Mouse (Mus musculus) embryo, embryonic 11.5 days (tissue): ENCODE measurements around the gene Arhgap27.
"Not testable (repeated sequence)": the region's sequence is repeated elsewhere in the genome, so short reads cannot be mapped to it uniquely, and the experiment has no call there.

Experiments used
- DNase-seq: peaks from one replicate; pipeline ENCODE4 v3.0.0-alpha.2; 2012; ENCODE audit warnings: low read depth, low spot score

The Arhgap27 gene

DNA sequence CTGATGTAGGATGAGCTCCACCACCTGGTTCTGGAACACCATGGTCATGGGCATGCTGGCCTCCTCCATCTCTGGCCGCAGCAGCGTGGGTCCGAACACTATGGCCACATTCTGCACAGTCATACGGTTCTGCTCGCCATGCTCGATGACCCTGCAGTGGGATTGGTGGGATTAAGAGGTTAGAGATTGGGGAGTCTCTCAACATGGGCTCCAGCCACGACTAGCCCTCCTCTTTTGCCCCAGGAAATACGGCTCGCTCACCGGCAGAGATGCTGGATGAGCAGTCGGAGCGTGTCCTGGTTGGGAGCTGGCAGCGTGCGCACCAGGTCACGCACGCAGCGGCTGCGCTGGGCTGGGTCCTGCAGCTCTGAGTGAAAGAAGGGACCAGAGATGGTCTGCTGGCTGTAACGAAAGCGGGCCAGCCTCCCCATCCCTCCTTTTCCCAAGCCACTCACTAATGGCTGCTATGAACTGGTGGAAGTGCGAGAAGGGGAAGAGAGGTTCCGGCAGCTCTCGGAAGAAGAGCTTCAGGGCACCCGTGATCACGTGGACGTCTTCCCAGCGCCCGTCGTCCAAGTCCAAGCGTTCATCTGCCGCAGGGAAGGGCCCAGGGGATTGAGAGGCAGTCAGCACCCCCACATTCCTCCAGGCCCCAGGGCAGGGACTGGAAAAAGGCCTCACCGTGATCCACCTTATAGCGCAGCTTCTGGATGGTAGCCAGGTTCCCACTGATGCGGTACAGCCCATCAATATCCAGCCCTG is 30.4 kb downstream of the Arhgap27 start:
- DNase-seq, result no peak

DNA sequence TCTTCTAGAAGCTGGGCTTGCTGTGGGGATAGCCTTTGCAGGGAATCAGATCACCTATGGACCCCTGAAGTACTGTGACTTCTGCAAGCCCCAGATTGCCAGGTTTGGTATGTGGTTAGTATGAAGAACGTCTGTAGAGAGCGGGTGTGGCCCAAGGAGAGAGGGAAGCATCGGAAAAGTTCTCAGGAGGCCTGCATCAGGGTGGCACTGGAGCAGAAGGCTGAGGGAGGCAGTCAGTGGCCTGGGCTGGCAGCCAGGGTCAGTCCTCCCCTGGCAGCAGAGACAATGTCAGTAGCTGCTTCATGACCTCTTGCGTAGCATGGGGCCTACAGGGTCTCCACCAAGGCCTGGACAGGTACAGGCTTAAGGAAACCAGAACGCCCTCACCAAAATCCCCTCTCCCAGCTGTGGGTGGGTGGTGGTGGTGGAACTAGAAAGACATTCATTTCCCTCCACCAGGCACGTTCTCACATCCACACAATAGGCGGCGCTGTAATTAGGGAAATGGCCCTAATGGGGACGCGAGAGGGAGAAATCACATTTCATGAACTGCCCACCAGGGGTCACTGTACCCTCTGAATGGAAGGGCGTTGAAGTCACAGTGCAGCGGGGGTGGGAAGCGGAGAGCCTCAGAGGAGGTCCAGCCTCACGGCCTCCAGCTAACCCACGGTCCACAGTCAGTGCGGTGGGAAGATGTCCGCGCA is 31.2 kb downstream of the Arhgap27 start:
- peak; percentile 72 for DNase-seq

DNA sequence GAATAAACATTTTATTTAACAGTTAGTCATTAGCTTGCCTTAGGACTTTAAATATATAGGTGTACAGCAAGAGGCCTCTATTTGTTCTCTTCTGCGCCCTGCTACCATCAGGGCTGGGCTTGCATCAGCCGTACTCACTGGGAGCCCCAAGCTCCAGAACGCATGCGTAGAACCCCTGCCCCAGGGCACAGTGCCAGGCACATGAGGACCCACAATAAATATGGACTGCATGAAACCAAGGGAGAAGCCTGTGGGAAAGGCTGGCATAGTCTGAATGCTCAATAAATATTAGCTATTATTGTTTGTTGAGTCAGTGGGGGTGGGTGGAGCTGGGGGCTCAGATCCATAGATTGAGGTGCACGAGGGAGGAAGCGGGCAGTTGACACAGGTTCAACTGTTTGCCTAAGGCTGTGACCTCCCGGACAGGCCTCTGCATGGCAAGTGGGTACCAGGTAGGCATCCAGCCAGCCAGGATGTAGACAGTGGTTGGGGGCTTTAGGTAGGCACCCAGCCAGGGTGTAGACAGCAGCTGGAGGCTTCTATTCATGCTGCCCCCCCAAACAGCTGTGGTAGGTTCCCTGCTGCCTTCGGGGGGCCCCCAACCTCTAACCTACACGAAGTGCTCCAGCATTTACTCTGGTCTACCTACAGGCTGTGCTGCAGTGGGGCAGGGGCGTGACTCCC is 31.8 kb downstream of the Arhgap27 start:
- DNase-seq, result no peak

DNA sequence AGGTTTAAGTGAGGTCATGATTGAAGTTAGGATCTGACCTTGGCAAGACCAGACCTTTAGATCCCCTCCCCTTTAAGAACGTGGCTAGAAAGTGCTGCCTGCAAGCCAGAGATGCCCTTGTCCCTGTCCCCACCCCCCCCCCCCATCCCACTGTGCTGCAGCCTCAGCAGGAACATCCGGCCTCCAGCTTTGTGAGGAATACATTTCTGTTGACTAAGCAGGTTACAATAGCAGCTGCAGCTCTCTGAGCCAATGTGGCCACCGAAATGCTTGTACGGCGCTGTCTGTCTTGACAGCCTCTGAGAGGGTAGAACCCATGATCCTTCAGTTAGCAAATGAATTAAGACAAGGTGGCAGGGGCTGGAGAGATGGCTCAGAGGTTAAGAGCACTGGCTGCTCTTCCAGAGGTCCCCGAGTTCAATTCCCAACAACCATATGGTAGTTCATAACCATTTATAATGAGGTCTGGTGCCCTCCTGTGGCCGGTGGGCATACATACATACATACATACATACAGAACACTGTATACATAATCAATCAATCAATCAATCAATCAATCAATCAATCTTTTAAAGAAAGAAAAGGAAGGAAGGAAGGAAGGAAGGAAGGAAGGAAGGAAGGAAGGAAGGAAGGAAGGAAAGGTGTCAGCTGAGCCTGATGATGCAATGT is 32.7 kb downstream of the Arhgap27 start:
- DNase-seq, result no peak

DNA sequence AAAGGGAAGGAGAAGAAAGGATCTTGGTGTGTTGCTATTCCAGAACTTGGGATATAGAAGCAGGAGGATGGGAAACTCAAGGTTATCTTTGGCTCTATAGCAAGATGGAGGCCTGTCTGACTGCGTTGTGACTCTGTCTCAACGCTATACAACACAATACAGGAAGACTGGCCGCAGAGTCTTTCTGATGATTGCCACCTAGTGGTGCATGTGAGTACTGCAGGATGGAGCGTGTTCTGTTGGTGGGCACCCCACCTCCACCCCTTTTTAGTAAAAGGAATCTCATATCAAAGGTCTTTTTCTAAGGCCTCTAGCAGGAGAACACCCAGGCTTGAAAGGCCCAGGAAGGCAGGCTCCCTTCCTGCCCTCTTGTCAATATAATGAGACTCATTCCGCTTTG is 36.5 kb downstream of the Arhgap27 start:
- peak; percentile 50 for DNase-seq

DNA sequence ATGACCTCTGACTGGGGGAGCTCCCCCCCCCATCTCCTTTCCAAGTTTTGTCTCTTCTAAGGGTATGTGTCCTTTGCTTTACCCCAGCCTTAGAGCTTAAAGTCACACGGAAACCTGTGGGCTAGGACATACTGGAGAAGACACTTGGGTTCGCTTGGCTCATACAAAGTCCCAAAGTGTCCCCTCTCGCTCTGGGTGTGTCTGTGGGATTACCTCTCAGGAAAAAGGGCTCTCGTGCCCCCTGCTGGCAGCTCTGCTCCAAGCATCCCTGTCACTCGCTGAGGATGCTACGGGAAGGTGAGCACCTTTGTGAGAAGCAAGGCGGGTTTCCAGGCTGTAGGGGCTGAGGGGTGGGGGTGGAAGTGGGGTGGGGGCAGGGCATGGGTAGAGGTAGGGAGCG is 38.3 kb downstream of the Arhgap27 start:
- DNase-seq, result peak; percentile 43

DNA sequence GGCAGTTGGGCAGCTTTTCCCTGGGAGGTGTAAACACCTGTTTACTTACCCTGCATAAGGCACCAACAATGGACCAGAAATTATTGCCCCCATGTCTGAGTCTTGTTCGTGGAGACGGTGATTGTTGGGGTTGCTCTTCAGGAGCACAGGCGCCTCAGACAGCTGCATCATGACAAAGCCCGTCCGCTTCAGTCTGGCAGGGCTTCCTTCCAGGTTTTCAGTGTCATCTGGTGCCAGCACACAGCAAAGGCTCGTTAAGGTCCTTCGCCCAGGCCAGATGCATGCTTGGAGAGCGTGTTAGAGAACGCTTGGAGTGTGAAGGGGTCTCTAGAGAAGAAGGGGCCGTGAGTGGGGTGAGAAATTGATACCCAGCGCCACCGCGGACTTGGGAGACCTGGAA is 38.8 kb downstream of the Arhgap27 start:
- DNase-seq, result no peak

DNA sequence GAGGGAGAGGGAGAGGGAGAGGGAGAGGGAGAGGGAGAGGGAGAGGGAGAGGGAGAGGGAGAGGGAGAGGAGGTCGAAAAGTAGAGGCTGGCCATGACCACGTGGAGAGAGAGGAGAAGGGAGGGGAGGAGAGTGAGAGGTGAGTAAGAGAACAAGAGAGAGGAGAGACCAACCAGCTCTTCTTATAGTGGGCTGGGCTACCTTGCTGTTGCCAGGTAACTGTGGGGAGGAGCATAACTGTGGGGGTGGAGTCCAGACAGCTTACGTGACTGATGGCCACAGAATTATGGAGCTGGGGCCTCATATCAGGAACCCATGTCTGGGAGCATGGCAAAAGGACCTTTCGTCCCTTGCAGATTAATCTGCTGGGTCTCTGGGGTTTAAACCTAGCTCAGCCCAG is 40.7 kb downstream of the Arhgap27 start:
- not testable (repeated sequence) for DNase-seq

DNA sequence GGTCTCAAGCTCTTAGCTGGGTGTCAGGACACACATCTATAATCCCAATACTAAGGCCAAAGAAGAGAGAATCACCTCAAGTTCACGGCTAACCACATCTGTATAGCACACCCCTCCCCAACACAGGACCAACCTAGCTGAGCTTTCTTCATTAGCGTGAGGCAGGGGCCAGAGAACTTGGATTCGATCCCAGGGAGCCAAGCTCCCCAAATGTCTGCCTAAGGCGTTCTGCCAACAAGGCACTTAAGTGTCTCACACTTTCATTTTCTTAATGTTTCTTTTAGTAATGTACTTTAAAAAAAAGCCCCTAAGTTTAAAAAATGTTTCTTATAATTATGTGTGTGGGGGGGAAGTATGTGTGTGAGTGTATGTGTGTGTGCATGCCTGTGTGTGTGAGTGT is 42.8 kb downstream of the Arhgap27 start:
- DNase-seq, result no peak

DNA sequence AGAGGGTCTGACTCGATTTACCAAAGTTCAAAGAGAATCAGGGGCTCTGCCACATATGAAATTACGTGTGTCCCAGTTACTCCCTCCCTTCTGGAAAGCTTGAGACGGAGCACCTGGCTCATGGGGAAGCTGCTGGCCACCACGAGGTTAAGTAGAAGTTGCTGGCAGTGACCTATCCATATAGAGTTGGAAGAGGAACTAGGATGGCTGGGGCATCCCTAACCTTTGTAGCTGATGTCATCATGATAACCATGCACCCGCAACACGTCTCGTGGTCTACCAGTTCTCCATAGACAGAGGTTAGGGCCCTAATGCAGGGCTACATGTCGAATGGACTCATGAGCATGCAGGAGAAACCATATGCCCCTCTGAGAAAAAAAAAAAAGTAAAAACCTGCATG is 43.3 kb downstream of the Arhgap27 start:
- no peak for DNase-seq

DNA sequence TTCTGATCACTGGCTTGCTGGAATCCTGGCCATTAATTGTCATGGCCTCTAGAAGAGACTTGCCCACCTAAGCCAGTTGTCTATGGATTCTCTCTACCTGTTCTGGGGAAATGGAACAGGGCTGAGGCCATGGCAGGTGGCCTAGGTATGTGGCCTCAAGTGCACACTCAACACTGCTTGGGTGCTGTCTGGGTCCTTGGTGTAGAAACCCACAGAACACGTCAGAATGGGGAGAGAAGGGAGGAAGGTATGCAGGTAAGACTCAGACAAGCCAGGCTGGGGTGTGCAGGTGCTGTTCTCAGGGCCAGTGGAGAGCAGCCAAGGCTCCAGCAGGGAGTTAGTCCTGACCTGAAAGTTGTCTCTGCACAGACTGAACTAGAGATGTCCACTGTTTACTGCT is 45.5 kb downstream of the Arhgap27 start:
- DNase-seq, result no peak

DNA sequence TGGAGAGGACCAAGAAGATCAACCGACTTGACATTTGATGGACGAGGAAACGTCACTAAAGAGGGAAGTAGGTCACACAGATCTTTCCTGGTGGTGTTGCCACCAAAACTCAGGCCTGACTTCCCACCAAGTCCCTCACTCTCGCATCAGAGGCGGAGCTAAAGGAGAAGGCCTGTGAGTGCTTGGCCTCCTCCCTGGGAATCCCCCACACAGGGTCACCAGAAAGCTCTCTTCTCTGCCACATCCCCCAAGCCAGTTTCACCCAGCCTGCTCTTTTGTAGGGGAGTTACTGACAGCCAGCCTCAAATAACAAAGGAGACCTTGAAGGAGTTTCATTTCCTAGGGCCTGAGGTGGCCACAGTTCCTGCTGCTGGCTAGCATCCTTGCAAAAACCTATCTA is 48.1 kb downstream of the Arhgap27 start:
- DNase-seq, result no peak

DNA sequence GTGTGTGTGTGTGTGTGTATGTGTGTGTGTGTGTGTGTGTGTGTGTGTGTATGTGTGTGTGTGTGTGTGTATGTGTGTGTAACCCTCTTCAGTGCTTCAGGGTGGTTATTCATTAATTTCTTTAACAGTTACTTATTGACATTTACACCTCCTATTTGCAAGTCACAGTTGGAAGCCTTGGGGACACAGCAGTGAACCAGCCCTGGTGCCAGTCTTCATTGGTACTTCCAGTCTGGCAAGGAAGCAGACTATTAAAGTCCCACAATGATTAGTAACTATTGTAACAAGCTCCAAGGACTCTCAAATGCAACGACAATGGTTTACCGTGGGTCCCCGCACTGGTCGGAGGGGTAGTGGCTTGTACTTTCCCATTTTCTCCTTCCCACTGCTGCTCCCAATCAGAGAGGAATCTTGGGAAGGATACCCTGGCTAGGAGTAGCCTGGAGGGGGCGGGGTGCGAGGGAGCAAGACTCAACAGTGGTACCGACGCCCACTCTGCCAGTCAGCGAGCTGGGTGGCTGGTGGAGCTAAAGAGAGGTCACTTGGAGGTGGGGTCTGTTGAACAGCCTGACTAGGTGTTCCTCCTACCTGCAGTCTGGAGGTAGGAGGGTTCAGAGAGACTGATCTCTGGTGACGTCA is 48.6 kb downstream of the Arhgap27 start:
- no peak for DNase-seq

DNA sequence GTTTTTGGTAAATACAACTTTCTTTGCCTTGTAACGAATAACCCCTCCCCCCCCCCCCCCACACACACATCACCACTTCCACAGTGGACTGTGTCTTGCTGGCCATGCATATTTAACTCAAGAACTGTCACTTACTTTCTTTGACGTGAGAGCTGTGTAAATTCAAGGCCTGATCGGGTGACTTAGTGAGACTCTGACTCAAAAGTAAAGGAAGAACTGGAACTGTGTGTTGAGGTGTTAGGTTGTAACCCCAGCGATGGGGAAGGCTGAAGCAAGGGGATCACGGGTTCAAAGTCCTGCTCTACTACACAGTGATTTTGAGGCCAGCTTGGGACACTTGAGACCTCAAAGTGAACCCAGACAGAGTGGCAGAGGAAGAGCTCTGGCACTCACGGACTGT is 50.0 kb downstream of the Arhgap27 start:
- DNase-seq, result no peak

DNA sequence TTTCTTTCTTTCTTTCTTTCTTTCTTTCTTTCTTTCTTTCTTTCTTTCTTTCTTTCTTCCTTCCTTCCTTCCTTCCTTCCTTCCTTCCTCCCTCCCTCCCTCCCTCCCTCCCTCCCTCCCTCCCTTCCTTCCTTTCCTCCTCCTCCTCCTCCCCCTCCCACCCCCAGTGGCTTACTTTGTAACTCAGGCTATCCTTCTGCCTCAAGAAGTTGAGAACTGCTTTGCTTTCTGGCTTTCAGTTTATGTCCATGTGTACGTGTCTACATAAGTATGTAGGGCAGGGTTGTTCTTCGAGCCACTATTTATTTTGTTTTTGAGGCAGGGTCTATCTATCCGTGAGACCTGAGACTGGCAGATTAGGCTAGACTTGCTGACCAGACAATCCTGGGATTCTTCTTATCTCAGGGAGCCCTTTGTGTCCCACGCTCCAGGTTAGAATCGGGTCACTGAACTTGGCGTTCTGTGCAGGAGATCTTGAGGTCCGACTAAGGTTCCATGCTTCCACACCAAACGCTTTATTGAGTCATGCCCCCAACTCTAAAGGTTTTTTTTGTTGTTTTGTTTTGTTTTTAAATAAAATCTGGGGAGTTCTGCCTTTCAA is 50.7 kb downstream of the Arhgap27 start:
- DNase-seq, result no peak

DNA sequence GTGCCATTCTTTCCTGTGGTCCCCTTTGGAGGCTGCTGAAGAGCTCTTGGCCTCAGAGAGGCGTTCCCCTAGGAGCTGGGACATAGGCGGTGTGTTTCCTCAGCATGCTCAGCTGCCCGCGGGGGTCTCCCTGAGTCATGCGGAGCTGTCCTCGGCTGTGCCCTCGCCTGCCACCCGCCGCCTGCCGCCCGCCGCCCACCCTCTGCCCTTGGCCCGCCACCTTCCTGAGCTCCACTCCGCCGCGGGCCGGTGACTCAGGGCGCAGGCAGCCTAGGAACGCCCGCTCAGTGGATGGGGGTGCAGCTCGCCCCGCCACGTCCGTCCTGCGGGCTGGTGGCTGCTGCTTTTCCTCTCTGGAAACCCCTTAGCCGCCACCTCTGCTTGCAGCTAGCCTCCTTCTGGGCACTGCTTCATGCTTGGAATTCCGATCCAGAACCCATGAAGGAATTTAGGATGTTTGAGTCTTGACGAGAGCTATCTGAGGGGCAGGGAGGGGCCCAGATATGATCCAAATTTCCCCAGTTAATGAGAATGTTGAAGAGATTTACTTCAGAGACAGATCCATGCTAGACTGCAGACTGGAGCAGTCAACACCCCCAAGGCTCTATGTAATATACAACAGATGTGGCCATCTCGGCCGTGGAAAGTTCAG is 51.4 kb downstream of the Arhgap27 start:
- no peak for DNase-seq

DNA sequence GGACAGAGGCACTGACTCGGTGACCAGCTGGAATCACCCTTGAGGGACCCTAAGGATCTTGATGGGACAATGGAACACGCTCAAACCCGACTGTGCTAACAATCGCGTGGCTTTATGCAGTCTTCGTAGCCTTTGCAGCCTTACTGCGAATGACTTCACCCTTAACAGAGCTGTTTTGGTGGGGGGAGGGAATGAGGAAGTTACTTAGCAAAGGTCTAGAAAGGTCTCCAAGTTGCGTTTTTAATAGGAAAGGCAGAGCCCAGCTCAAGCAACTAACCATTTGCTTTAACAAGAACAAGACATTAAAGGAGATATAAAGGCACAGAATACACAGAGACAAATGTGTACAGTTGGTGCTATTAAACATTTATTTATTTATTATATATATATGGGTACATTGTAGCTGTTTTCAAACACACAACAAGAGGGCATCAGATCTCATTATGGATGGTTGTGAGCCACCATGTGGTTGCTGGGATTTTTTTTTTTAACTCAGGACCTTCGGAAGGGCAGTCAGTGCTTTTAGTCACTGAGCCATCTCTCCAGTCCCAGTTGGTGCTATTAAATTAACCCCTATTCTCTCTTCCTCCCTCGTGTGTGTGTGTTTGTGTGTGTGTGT is 53.4 kb downstream of the Arhgap27 start:
- no peak for DNase-seq

DNA sequence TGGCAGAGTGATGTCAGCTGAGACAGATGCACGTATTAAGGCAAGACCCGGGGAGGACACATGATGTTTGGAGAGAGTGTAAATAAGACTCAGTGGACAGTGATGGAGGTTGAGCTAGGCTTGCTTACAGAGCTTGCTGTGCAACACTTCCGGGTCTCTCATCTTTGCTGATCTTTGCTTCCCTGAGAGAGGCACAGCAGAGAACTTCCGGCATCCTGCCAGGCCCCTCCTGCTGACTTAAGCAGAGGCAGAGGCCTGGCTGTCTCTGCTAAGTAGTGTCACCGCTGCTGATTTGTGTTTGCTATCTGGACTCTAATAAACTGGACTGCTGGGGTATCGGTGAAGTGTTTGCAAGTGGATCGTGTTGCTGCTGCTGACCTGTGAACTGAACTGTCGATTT is 55.6 kb downstream of the Arhgap27 start:
- DNase-seq, result no peak

DNA sequence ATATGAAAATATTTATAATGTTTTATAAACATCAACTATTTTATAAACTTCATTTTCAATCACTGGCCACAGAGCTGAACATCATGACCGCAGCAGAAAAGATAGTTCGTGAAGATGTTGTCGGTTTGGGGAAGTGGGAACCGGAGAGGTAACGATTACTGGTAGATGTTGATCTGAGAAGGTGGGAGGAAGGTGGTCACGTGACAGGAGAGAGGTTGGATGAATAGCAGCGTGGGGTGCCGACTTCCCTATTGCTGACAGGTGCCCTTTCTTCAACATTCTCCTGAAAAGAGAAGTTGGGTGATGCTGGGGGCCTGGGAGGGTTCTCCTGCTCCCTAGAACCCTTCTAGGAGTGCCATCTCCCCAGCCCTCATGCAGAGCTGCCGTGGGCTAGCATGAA is 59.0 kb downstream of the Arhgap27 start:
- DNase-seq, result no peak

DNA sequence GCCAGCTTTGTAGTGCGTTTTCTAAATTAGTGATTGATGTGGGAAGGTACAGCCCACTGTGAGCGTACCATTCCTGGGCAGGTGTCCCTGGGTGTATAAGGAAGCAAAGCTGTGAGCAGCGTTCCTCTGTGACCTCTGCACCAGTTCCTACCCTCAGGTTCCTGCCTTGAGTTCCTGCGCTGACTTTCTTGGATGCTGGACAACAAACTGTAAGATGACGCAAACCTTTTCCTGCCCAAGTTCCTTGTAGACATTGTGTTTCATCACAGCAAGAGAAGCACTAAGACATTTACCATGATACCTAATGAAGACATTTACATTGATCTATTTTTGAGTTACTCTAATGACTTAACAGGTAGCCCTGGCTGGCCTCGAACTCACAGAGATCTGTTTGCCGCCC is 68.7 kb downstream of the Arhgap27 start:
- DNase-seq, result no peak
